Mouse (Mus musculus) heart, adult 18-20 months (tissue): ENCODE data around the gene Gm4756. TPM values are rescaled to one million over a fixed set of nuclear protein-coding genes. Genes with fewer than 3 reads are reported as not detected.
"Not testable (repeated sequence)": the region's sequence is repeated elsewhere in the genome, so short reads cannot be mapped to it uniquely, and the experiment has no call there.

ENCODE experiments used
- DNase-seq, 2 experiments: peaks; one replicate each; pipeline ENCODE4 v3.0.0; 2021 to 2022; ENCODE audit warnings: mixed read lengths in 1 of 2
- long read RNA-seq, 2 experiments: library from polyadenylated mRNA; stranded (forward); transcript quantifications; one replicate each; pipeline ENCODE4 v2.0.0; 2021
- total RNA-seq, 2 experiments: library from RNA; stranded (reverse); gene quantifications; 2 replicates each; pipeline ENCODE4 v1.2.3; 2021

The Gm4756 gene
- total RNA-seq, result not detected
- long read RNA-seq, experiment 1, result 0 reads
- long read RNA-seq, experiment 2, result 0 reads

DNA sequence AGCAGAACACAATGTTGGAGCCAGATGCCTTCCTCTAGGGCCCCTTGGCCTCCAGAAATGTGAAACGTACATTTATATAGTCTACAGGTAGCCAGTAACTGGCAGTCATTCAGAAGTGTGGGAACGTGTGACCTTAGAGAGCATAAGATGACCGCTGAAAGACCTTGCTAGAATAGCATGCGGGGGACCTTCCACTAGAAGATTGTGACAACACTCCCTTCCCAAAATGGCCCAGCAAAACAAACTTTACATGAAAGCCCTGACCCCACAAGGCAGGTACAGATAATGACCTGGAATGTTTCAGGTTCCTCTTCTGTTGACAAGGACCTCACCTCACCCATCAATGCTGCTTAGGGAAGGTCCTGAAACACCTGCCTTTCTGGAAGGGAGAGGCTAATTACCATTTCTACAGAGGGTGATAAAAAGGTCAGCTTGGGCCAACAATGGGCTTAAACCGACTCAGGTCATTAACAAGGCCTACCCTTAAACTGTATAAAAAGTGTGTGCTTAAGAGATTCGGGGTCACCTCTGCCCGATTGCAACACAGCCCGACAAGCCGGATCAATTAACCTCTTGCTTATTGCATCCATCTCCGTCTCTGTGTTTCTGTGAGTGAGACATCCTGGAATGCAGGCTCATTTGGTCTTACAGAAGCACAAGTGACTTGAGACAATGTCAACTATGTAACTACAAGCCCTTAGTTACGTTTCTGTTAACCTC, at the start of gene Gm4756:
Gm4756 (minus strand) TSS at position 51 of the 720 bp plus-strand sequence.
- DNase-seq, result no peak

DNA sequence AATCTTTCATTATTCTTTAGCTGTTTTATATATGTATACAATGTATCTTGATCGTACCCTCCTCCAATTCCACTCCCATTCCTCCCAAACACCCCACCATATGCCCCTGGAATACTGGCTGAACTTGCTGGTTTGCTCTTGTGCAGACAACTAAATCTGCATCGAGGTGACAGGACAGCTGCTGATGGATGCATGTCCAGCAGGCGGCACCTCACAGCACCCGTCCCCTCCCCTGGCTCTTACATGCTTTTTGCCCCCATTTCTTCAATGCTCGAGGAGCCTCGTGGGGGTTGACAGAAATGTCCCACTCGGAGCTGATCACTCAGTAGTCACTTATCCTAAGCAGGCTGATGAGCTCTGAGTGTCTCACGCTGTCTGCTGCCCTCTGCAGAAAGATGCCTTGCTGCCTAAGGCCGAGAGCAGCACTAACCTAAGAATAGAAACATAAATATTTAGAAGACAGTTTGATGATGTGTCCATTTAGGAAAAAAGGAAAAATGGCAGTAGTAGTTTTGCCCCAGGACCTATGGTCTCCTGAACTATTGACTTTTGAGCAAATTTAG, 45.5 kb upstream of the Gm4756 start:
- peak in 1 of 2 experiments; percentile 31 for DNase-seq

DNA sequence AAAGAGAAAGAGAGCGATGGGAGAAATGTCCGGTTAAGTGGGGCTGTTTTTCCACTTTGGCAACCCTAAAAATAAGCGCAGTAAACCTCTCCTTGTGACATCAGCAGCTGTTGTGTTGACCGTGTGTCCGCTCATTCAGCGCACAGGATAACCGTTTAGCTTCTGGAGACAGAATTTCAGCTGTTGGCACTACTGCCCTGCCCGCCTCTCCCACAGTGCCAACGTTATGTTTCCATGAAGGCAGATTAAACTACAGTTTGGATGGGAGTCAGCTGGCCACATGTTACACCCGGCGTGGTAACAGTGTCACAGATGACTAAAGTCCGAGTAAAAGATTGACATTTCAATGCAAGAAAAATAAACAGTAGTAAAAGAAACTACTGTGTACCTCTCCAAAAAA, 45.0 kb upstream of the Gm4756 start:
- peak; percentile 47 to 59 for DNase-seq

DNA sequence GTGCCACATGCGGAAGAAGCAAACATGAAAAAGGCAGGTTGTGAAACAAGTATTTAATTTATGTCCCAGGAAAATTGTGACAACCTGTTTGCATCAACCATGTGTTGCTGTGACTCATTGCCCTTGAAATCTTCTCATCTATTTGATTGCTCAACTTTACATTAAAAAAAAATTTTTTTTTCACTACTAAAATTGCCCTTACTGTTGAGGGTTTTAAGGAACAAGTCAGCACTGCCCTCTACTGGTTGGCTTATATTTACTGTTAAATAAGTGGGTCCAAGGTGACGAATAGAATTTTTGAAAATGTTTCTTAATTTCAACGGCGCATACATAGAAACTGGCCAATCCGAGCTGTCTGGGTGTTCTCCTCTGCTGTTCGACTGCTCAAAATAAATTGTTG, 44.4 kb upstream of the Gm4756 start:
- peak; percentile 31 to 73 for DNase-seq

DNA sequence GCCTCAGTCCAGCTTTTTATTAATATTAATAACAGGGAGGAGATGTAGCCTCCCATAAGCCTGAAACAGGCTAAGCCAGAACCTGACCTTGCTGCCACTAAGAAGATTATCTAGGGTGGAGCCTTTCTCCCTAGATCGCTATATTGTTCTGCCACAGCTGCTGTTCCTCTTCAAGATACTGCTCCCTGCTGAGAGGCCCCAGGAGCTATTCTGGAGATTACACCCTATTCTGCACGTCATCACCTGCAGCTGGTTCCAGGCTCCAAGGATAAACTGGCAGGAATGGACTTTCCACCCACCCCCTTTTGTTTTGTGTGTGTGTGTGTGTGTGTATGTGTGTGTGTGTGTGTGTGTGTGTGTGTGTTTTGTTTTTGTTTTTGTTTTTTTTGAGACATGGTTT, 38.8 kb upstream of the Gm4756 start:
- not testable (repeated sequence) for DNase-seq

DNA sequence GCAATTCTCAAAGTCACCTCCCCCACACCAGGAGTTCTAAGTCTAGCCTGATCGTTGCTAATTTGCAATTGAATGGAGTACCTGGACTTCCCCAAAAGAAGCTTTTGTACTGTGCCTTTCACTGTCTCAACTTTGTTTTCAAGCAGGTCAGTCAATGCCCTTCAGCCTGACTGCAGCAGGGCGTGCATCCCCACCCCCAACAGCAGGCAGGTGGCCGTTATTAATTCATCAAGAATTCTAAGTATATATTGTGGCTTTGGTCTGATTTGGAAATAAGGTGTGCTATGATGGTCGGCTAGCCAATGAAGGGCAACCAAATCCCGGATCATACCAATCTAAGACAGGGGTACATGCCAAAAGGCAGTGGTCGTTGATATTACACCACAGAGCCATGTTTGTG, 38.3 kb upstream of the Gm4756 start:
- DNase-seq, result not testable (repeated sequence)

DNA sequence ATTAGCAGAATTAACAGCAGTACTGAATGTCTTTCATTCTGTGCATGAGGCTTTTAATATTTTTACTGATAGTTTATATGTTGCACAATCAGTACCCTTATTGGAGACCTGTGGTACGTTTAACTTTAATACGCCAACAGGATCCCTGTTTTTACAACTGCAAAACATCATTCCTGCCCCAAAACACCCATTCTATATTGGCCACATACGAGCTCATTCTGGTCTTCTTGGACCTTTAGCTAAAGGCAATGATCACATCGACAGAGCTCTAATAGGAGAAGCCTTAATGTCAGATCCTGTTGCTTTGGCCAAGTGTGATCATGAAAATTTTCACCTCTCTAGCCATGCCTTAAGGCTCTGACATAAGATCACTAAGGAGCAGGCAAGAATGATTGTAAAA, 37.1 kb upstream of the Gm4756 start:
- not testable (repeated sequence) for DNase-seq

DNA sequence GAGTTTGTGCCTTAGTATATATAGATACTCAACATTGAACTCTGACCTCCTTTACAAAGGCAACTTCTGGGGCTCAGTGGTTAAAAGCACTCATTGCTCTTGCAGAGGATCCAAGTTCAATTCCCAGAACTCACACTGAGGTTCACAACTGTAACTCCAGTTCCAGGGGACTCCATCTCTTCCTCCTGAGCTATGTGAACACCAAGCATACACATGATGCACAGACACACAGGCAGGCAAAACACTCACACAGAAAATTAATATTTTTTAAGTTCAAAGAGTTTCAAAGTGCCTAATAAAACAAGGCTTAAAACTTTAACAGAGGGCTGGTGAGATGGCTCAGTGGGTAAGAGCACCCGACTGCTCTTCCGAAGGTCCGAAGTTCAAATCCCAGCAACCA, 34.2 kb upstream of the Gm4756 start:
- DNase-seq, result no peak

DNA sequence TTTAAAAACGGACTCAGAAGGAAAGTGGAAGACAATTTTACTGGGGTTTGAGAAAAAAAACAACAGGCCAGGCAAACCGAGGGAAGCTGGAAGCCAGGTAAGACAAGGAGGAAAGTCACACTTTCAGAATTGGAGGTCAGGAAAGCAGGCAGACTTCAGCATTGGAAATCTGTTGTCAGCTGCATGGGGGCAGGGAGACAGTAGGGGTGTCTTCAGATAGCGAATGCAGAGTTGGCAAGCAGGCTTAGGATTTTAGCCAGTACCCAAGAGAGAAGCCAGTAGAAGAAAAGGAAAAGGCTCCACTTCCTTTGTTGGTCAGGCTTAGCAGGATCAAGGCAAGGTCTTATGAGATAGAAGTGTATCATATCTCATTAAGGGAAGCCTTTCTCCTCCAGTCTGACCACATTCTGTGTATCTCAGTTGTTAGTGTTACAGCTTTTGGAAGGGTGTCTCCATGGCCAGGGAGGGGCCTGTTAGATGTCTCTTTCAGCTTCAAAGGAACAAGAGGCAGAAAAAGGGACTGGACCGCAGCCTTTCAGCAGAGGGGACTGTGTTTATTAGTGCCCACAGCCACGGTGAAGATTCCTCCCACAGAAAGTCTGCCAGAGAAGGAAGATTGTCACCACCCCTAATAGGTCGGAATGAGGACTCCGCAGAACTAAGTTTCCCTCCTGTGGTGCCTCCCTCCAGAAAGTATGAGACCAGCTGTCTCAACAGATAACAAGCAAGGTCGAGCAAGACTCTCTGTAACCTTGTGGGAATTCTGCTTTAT, 33.2 kb upstream of the Gm4756 start:
- DNase-seq, result peak in 1 of 2 experiments; percentile 28

DNA sequence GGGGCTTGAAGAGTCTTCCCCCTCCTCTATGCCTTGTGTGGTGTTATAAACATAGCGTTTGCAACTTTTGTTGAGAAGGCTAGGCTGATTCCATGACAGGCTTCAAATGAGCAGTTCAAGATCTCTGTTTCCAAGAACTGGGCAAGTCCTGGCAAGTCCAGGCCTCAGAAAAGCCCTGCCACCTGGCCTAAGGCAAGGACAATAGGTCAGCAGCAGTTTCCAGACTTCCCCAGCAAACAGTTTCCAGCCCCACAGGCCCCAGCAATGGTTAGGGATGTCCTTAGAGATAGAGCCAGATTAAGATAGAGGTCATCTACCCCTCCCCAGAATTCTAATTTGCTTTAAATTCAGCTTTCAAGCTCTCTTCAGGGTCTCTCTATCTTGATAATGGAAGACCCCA, 32.5 kb upstream of the Gm4756 start:
- DNase-seq, result no peak

DNA sequence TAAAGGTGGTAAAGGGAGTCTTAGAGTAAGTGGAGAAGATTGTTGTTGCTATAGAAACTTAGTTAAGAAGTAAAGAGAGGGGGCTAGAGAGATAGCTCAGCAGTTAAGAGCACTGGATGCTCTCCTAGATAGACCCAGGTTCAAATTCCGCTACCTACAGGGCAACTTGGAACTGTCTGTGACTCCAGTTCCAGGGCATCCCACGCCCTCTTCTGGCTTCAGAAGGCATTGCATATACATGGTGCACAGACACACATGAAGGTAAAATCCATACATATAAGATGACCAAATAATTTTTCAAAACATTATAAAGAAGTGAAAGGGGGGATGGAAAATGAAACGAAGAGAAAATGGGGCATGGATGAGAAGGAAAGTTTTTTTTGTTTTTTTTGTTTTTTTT, 30.2 kb upstream of the Gm4756 start:
- DNase-seq, result no peak

DNA sequence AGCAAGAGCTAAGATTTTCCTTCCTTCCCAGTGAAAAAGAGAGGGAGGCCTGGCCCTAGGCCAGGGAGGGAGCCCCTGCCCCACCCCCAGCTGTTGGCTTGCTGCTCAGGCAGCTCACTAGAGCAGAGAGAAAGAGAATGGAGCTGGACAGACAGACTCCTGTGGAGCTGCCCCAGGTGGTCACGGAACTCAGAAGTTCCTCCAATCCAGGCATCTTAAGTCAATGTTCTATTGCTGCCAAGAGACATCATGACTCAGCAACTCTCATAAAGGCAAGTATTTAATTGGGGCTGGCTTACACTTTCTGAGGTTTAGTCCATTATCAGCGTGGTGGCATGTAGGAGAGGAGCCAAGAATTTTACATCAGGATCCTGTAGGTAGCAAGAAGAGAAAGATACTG, 25.4 kb upstream of the Gm4756 start:
- DNase-seq, result no peak

DNA sequence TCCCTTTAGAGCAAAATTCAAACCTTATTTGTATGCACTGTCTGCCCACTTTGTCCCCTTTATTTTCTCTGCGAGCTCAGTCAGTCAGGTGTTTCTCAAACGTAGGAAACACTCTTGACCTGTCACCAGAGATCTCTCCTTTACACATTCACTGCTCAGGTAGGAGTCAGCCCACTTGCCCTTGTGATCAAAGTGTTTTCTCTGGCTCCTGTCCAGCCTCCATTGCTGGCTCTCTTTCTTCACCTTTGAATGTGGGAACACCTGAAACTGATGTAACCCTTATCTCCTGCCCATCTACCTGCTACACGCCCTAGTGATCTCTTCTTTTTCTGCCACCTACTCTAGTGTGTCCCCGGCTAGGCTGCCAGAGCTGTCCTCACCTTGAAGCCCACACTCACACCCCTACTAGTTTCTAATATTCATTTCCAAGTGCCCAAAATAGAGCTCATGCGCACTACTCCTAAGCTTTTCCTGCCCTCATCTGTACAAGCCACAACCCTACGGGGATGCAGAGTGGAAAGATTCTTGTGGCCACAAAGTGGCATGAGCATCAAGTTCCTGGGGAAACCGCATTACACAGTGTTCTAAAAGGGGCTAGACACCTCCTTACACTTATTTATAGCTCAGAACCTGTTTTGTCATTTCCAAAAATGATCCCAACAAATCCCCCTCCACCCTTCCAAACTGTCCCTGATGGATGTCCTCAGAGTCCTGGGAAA, 24.8 kb upstream of the Gm4756 start:
- peak; percentile 26 to 41 for DNase-seq

DNA sequence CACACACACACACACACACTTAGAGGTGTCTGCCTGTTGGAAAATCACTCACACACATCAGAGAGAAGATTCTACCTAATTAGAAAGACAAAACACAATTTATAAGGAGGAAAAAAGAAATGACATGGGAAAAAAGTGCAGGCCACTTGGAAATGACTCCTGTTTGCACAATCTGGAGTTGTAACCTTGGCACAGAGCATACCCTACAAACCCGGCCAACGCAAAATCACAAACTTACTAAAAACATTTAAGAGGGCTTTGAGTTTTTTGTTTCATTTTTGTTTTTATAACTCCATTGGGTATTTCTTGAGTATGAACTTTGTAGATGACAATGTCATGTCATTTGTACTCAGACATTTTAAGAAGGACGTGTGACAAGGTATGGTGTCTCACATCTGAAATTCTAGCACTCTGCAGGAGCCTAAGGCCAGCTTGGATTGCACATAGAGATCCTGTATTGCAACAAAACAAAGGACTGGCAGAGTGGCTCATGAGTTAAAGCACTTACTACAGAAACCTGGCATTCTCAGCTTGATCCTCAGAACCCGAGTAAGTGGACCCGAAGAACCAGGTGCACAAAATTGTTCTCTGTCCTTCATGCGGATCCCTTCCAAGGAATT, 22.2 kb upstream of the Gm4756 start:
- DNase-seq, result no peak

DNA sequence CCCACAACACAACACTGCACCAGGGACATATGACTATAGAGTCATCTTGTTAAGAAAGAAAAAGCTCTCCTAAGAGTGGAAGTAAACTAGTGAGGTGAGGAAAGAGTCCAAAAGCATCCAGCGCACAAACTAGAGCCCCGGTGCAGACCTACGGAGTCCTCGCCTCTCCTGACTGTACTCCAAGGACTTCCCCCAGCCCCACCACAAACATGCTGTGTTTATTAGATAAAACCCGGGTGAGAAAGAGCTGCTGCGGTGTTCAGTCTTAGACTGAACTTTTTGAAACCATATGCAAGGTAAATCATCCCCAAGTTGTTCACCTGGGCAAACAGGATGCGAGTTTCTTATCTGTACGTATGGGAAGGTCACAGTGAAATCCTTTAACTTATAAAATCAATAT, 21.5 kb upstream of the Gm4756 start:
- DNase-seq, result no peak

DNA sequence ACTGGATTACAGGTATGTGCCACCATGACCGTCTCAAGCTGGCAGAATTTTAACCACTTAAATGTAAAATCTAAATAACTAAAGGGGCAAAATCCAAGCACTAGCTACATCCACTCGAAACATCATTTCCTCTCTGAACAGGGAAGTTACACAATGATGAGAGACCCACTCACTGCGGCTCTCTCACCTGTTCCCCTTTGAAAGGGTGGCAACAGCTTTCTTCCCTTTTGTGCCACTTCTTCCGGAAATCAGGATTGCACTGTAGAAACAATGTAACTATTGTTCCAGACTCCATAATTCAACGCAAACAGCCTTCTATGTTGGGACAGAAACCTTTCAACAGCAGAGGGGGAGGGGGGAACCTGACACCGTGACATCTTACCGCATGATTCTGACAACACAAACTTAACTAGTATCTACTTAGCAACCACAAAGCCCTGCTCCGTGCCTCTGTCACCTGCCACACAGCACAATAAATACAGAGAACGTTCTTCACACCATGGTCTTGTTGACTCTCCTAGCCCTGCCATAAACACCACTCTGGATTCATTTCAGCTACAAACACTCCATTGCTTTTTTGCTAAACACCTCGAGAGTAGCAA, 18.5 kb upstream of the Gm4756 start:
- DNase-seq, result peak in 1 of 2 experiments; percentile 31

DNA sequence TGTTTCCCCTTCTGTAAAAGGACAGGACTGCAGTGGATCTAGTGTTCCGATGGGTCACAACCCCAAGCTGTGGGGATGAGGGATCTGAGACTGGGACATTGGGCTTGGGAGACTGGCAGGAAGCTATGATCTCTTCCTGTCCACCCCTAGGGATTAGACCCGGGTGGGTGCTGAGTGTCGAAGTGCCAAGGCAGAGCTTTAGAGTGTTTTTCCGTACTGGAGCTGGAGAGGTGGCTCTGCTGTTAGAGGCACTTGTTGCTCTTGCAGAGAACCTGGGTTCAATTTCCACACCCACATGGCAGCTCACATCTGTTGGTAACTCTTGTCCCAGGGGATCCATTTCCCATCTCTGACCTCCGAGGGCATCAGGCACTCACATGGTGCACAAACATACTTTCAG, 16.6 kb upstream of the Gm4756 start:
- no peak for DNase-seq

DNA sequence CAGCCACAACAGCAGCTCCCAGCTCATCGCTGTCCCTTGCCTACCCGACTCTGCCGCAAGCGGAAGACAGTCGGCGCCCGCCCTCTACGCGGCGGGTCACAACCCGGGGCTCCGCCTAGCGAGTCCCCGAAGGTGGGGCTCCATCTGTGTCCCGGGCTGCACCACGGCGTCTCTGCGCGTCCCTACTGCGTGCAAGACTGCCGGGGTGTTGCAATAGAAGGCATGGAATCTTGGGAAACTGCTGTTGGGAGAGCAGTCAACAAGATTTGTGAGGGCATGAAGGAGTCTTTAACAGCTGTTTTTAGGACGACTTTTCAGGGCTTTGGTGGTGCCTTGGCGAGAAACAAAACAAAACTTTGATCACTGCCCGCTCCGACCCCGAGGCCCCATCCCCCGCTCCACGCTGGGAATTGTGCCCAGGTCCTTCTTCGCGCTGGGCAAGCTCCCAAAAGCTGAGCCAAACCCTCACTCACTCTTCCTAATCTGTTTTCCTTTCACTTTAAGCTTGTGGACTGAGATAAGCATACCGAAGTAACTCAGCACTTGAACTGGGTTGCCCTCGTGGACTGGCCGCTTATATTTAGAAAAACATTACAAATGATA, 15.4 kb upstream of the Gm4756 start, which contains the start of gene Dhrs7:
Dhrs7 (minus strand) TSS at position 175 of the 603 bp plus-strand sequence.
- DNase-seq, result peak; percentile 95 to 97

DNA sequence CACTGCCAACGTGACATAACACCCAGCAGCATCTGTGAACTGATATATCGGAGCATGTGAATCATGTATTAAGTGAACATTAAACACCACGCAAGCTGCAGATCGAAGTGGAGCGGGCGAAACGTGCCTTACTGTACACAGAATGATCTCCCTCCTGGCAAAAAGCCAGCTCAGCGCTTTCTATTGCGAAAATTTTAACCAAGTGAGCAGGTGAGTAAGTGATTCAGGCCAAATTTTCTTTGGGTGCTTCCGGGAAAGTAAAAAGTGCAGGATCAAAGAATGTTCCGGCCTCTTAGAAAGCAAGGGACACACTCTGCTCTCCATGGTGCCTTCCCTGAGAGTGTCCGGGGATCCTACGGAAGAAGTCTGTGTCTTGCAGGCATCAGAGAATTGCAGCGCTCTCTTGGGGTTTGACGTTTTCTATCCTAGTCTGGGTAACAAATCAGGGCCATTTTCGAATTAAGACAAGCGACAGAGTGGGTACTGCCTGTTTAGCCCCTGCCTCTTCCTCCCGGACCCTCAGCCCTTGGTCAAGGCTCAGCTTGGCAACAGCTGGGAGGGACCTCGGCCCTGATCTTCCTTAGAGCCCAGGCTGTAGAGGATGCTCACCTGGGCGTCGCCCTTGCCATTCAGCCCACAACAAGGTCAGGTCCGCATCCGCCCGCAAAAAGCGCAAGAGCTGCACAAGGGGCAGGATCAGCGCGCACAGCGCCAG, 14.7 kb upstream of the Gm4756 start:
- DNase-seq, result peak; percentile 28 to 60

DNA sequence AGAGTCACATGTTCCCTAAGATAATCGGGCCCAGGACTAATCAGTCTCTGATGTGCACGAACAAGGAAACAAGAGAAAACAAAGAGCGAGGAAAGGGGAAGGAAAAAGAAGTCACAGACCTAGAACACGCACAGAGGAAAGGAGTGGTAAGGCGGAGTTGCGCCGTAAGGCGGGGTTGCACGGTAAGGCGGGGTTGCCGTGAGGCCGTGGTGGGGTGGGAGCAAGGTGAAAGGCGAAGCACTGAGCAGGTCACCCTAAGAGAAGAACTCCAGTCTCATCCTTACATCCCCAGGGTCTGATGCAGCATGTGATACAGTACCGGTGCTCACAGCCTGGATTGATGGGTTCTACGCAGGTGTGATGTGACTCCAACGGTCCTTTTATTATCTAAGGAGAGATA, 6.3 kb upstream of the Gm4756 start:
- DNase-seq, result no peak
